Mouse (Mus musculus) lung, embryonic 14.5 days (tissue): ENCODE data around the gene Bcl2l11. TPM values are rescaled to one million over a fixed set of nuclear protein-coding genes. Genes with fewer than 3 reads are reported as not detected.
A peak's percentile ranks its signal among the peaks of the same experiment; 100 is the strongest.

Experiments used
- ATAC-seq: fragments of 200-750 bp; cut with Nextera tagmentation; 2 replicates; pipeline ENCODE4 v1.8.0; 2017; ENCODE audit warnings: mild to moderate bottlenecking, moderate TSS enrichment, moderate library complexity; ENCODE audit not compliant: insufficient read depth
- DNase-seq: peaks from one replicate; pipeline ENCODE4 v3.0.0-alpha.2; 2015
- H3K27ac ChIP-seq: fragments of 300-500 bp; sonication (generic); 2 replicates; pipeline ENCODE4 v1.5.1; 2014; ENCODE audit warnings: low read depth, mild to moderate bottlenecking, moderate library complexity
- H3K27me3 ChIP-seq: fragments of 300-500 bp; sonication (generic); 2 replicates; pipeline ENCODE4 v1.6.1; 2014; ENCODE audit warnings: low read length, control low read depth; ENCODE audit not compliant: insufficient read depth
- H3K36me3 ChIP-seq: fragments of 300-500 bp; sonication (generic); 2 replicates; pipeline ENCODE4 v1.6.1; 2014; ENCODE audit warnings: control low read depth; ENCODE audit not compliant: insufficient read depth
- H3K4me1 ChIP-seq: fragments of 300-500 bp; sonication (generic); 2 replicates; pipeline ENCODE4 v1.6.1; 2014; ENCODE audit warnings: antibody characterized with exemption, control low read depth; ENCODE audit not compliant: insufficient read depth
- H3K4me2 ChIP-seq: fragments of 300-500 bp; sonication (generic); 2 replicates; pipeline ENCODE4 v1.6.1; 2014; ENCODE audit warnings: mild to moderate bottlenecking
- H3K4me3 ChIP-seq: fragments of 300-500 bp; sonication (generic); 2 replicates; pipeline ENCODE4 v1.5.1; 2014; ENCODE audit warnings: low read depth, low read length
- H3K9ac ChIP-seq: fragments of 300-500 bp; sonication (generic); 2 replicates; pipeline ENCODE4 v1.6.1; 2014
- H3K9me3 ChIP-seq: fragments of 300-500 bp; sonication (generic); 2 replicates; pipeline ENCODE4 v1.6.1; 2016; ENCODE audit warnings: low read depth, low read length, control low read depth
- CTCF ChIP-seq: IDR thresholded peaks from 2 replicates; pipeline ENCODE4 v1.5.1; 2016; ENCODE audit warnings: antibody characterized with exemption, low read depth
- whole genome bisulfite sequencing: fragments of 180-500 bp; shearing (Covaris S2); extraction: QIAGEN DNeasy Blood & Tissue Kit; methylation state at CpG from one replicate; pipeline ENCODE4 v1.1.7; 2014; 5-methylcytosine and 5-hydroxymethylcytosine counted together
- polyA plus RNA-seq: library from polyadenylated mRNA; unstranded; fragments of >200 nt; fragmentation: Nextera tagmentation; extraction: Ambion mirVana; gene quantifications from 2 replicates; pipeline ENCODE4 v1.2.1, GENCODE M21; 2014

Gene Bcl2l11
- polyA plus RNA-seq, 1 experiment from 2014 or later = 27.9 TPM

DNA sequence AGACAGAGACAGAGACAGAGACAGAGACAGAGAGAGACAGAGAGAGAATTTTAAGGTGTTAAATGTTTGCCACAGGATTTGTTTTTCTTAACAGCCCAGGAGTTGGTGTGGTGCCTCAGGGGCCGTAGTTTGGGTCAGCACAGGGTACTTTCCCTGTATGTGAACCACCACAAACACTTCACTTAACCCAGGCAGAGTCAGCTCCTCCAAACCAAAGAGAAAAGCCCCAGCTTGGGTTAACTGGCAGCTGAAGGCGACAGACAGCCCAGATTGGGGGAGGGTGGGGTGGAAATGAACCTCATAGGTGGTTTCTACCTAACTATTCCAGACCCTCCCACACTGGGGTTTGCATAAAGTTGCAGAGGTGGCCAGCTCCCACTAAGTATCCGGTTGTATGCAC is 71.5 kb downstream of the Bcl2l11 start:
- ATAC-seq (no peak), DNase-seq (no peak)
- Histone ChIP-seq H3K4me1 (no peaks in the 10 kb centered on the region), H3K27me3 (no peaks in the 10 kb centered on the region), H3K4me2 (no peak overlapping the region), H3K36me3 (no peaks in the 10 kb centered on the region), H3K27ac (no peak overlapping the region), H3K9me3 (no peaks in the 10 kb centered on the region), H3K4me3 (no peak overlapping the region), H3K9ac (no peak overlapping the region)
- TF ChIP-seq CTCF = no peak
- WGBS = 71% methylated on average over 3 of the region's 3 CpGs

DNA sequence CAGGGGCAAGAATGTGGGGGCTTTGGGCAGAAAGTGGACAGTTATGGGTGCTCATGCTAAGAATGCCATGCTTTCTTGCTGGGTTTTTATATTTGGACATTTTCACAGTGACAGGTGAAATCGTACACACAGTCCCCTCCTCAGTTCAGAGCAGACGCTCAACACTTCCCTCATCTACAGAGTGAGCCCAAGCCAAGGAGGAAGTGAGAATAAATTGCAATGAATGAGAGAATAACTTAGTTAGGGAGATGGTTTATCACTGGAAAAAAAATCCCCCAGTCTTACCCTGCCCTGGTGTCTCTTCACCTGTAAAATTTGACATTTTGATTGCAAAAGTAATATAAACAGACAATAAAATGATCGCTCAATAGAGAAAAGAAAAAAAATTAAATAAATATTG is 77.3 kb downstream of the Bcl2l11 start:
- ATAC-seq (no peak), DNase-seq (no peak)
- H3K4me2 ChIP-seq = no peak overlapping the region
- no peak overlapping the region for H3K27ac ChIP-seq
- no peak overlapping the region for H3K9ac ChIP-seq
- H3K4me1 ChIP-seq = no peaks in the 10 kb centered on the region
- H3K36me3 ChIP-seq = no peaks in the 10 kb centered on the region
- no peaks in the 10 kb centered on the region for H3K9me3 ChIP-seq
- TF ChIP-seq CTCF = no peak
- no peak overlapping the region for H3K4me3 ChIP-seq
- WGBS = 30% methylated on average over 3 of the region's 3 CpGs
- H3K27me3 ChIP-seq = no peaks in the 10 kb centered on the region

DNA sequence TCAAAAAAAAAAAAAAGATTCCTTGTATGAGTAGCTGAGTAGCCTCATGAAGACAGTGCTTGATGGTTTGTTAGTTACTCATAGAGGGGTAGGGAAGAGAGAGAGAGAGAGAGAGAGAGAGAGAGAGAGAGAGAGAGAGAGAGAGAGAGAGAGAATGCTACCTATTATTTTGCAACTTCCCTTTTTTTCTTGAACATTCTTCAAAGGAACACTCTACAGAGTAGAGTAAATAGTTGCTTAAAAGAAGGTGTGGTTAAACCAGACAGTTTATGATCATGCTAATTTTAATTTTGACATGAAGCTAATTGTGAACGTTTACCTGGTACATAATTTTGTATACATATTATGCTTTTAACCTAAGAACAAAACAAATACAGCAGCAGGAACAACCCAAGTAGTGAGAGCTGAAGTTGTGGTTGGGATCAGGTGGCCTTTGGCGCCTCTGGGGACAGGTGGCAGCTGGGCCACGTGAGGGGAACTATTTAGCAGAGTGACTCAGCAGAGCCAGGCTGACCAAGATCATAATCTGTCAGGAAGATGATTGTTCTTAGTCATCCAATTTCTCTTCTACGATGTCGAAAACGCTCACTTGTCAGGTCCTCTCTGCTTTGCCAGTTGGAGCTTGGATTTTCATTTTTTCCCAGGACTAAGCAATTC is 78.0 kb downstream of the Bcl2l11 start:
- H3K4me2 ChIP-seq = no peak overlapping the region
- no peak overlapping the region for H3K27ac ChIP-seq
- WGBS = 73% methylated on average over 6 of the region's 6 CpGs
- H3K9me3 ChIP-seq = no peaks in the 10 kb centered on the region
- DNase-seq (no peak), ATAC-seq (no peak)
- no peak overlapping the region for H3K9ac ChIP-seq
- H3K36me3 ChIP-seq = no peaks in the 10 kb centered on the region
- no peak overlapping the region for H3K4me3 ChIP-seq
- no peaks in the 10 kb centered on the region for H3K4me1 ChIP-seq
- TF ChIP-seq CTCF = no peak
- no peaks in the 10 kb centered on the region for H3K27me3 ChIP-seq

DNA sequence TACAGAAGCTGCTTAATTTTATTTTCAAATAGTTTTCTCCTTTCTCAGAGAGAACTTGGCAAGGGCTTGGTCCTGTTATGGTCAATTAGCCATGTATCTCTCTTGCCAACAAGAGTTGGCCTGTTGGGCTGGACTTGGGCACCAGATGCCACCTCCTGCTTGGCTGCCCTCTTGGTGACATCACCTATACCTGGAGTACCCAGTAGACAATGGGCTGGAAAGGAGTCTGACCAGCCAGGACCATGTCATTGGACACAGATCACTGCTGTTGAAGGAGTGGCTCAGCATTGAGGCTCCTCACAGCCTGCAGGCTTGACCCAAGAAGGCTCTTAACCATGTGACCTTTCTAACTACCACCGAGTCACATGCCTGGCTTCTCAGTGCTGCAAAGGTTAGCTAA is 82.7 kb downstream of the Bcl2l11 start:
- Histone ChIP-seq H3K9me3 (no peaks in the 10 kb centered on the region), H3K27ac (no peak overlapping the region), H3K36me3 (no peaks in the 10 kb centered on the region), H3K27me3 (no peaks in the 10 kb centered on the region), H3K4me2 (no peak overlapping the region), H3K9ac (no peak overlapping the region), H3K4me3 (no peak overlapping the region), H3K4me1 (peaks cover 13% of the 10 kb centered on the region)
- no peak for DNase-seq
- no peak for ATAC-seq
- TF ChIP-seq CTCF = no peak
- 74% methylated on average over 1 of the region's 1 CpGs for WGBS

DNA sequence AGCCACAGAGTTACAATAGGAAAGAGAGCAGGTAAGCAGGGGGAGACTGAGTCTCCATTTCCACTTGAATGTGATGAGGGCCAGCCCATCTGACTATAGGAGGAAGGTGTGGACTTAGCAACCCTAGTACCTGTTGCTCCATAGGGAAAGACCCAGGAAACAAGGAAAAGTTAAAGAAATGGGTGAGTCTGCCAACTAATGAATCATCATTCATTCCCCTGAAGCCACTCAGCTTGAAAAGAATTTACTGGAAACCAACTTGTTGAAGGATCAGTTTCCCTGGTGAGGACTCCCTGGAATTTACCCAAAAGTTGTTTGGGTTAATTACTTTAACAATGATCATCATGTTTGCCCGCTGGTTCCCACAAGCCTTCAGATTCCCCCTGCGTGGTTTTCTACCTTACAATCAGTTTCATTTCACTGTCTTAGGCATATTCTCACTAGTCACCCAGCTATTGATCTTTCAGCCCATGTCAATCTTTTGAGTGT is 84.0 kb downstream of the Bcl2l11 start:
- 65% methylated on average over 2 of the region's 2 CpGs for whole genome bisulfite sequencing

DNA sequence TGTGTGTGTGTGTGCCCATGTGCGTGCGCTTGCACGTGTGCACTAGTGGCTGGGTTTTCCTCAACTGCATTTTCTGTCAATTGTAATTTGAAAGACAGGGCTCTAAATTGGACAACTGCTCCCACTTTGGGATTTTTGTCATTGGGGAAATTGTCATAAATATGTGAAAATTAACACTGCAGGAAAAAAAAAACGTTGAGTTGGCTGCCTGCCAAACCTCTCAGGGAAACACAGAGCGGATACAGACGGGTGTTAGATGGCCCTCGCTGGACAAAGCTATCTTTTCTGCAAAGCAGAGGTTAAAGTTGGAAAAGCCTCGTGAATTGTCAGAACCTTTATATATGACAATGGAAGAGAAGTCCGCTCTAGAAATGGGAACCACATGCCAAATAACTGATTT is 84.5 kb downstream of the Bcl2l11 start:
- H3K4me3 ChIP-seq = no peak overlapping the region
- peak; percentile 70 for DNase-seq
- H3K9ac ChIP-seq = no peak overlapping the region
- ATAC-seq = no peak
- peaks cover 13% of the 10 kb centered on the region for H3K4me1 ChIP-seq
- no peak for TF ChIP-seq CTCF
- H3K4me2 ChIP-seq = no peak overlapping the region
- H3K9me3 ChIP-seq = no peaks in the 10 kb centered on the region
- H3K27ac ChIP-seq = no peak overlapping the region
- 17% methylated on average over 9 of the region's 9 CpGs for whole genome bisulfite sequencing
- H3K36me3 ChIP-seq = no peaks in the 10 kb centered on the region
- H3K27me3 ChIP-seq = no peaks in the 10 kb centered on the region

More for the DNA sequence above, 84.0 kb downstream of the Bcl2l11 start:
- Histone ChIP-seq H3K27ac (no peak overlapping the region), H3K4me1 (peaks cover 13% of the 10 kb centered on the region), H3K27me3 (no peaks in the 10 kb centered on the region), H3K36me3 (no peaks in the 10 kb centered on the region), H3K9ac (no peak overlapping the region), H3K4me3 (no peak overlapping the region), H3K4me2 (no peak overlapping the region), H3K9me3 (no peaks in the 10 kb centered on the region)
- ATAC-seq (no peak), DNase-seq (no peak)
- no peak for TF ChIP-seq CTCF

DNA sequence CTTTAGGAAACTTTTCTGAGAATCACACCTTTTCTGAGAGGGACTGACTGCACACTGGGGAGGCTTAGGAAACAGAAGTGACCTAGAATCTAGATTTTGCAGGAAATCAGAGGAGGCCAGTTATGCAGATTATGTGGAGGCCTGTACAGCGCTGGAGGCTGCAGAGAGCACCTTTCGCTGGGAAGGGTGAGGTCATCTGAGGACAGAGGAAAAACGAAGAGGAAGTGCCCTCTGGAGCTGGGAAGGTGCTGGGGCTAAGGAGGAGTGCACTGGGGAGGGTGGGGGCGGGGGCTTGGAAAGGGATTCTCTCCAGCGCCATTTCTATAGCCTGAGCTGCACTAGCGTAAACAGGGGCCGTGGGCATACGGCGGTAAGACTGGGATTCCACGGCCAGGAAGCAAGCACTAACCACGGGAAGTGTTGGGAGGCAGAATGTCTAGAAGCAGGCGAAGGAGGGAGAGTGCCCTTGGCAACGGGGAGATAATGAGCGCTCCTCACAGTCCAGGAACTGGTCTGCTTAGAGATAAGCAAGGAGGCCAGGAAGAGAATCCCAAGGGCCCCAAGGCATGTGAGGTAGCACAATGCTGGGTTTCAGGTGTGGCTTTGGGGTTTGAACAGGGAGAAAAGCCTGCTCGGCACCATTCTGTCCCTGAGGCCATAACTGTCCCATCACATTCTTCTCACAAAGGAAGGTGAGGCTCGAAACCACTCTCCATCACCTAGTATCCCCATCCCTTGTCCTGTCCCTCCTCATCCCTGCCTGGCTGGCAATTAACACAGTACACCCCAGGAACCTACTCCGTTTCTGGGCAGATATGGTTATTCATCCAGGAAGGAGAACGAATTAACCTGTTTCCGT is 85.4 kb downstream of the Bcl2l11 start:
- TF ChIP-seq CTCF = no peak
- no peak overlapping the region for H3K27ac ChIP-seq
- H3K9me3 ChIP-seq = no peaks in the 10 kb centered on the region
- no peaks in the 10 kb centered on the region for H3K27me3 ChIP-seq
- H3K9ac ChIP-seq = no peak overlapping the region
- ATAC-seq = peak; percentile 65
- peaks cover 13% of the 10 kb centered on the region for H3K4me1 ChIP-seq
- WGBS = 14% methylated on average over 19 of the region's 19 CpGs
- H3K36me3 ChIP-seq = no peaks in the 10 kb centered on the region
- DNase-seq = peak; percentile 38
- no peak overlapping the region for H3K4me3 ChIP-seq
- H3K4me2 ChIP-seq = peak overlapping the region; percentile 42
